Mouse (Mus musculus): ENCODE results near the gene Dpf3.

The Dpf3 gene

DNA sequence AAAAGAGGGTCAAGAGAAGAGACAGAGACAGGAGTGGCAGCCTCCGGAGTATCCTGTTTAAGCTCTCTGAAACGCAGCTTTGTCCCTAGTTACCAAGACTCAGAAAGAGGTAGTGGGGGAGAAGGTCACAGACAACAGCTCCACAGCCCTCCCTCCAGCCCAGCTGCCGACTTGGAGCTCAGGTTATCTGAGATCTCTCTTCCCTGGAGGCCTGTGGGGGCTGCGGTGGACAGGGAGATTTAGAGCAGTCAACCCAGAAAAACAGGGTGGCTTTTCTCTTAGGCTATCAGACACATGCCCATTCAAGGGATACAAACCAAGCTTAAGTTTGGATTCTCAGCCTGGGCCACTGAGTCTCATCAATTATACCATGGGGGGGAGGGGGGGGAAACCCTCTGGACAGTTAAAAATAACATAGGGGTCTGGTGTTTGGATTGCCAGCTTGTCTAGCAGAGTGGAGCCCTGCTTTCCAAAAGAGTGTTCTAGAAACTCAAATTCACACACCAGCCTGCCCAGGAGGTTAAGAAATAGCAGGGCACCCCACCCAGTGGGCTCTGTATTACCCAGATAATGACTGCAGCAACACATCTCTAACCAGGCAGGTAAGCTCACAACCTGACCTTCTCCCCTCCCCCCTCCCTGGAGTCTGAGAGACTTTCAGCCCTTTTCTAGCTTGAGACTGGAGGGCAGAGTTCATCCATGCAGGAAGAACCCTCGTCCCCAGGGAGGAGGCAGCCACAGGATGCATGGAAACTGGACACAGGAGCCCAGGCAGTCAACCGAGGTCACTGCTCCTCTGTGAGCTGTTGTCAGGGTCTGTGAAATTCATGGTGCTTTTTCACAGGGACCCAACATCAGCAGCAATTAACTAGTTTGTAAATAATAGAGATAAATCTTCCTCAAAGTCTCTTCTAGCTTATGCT is 20.7 kb downstream of the Dpf3 start:
- no peak for DNase-seq (ENCODE audit: low read depth)

DNA sequence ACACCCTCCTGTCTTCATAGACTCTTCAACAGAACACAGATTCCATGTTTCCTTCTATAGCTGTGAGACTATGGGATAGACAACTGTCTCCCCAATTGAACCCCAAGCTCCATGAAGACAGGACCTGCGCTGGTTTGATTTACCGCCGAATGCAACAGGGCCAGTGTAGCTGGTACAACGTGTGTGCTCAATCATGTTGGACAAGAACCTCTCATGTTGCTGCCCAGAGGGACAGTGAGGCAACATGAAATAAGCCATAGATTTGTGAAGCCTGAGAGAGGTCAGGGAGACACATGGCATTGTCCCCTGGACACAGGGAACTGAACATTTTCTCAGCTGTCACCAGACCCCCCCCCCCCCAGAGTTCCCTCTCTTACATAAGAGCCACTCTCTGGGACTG is 21.5 kb downstream of the Dpf3 start:
- no peak for DNase-seq (ENCODE audit: low read depth)

DNA sequence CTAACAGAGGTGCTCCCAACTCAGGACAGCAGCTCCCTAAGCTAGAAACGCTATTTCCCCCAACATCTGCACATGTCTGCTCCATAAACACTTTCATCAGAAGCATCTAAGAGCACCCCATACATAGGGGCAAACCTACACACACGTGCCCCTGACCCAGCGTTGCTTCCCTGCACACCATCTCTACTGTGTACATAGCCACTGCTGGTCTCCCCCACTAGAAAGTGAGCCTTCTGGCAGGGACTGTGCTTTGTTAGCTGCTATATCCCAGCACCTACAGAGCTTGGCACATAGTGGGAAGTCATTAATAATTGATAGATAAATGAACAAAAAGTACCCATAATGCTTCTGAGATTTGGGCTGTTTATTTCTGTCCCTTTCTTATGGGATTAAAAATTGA is 27.2 kb downstream of the Dpf3 start:
- no peak for DNase-seq (ENCODE audit: low read depth)

DNA sequence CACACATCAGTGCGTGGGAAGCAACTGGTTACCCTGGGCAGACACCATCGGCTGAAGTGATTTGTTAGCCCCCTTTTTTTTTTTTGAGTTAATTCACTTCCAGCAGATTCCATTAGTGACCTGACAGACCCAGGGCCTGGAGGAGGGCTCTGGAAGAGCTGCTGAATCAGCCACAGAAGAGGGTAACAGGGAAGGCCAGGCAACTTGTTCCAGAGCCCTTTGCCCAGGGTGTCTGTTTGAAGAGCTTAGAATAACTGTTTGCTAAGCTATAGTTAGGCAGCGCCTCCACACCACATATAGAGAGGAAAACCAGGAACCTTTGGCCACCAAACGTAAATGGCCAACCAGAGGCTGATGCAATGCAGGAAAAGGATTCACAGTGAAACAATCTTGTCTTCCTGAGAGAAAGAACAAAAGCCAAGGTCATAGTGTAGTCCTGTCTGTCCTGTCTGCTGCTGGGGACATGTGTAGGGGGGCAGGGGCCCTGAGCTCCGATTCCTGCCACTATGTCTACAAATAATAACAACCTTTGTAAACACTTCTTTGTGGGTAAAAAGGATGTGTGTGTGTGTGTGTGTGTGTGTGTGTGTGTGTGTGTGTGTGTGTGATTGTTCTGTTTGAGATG is 32.7 kb downstream of the Dpf3 start:
- DNase-seq (ENCODE audit: low read depth): no peak

DNA sequence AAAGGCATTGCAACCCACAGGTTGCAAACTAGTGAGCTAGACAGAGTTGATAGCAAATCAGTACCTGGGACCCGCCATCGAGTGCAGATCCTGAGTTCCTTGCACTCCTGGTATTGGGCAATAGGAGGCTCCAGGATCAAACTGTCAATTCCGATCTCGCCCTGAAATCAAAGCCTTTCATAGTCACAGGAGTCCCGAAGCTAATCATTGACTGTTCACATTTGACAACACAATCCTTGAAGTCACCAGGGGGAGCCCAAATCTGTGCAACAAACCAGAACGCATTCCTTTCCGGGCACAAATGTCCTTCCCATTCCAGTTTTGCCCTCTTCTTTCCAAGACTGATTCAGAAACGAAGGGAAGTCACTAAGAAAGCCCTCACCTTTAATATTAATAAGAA is 35.7 kb downstream of the Dpf3 start:
- no peak for DNase-seq (ENCODE audit: low read depth)

DNA sequence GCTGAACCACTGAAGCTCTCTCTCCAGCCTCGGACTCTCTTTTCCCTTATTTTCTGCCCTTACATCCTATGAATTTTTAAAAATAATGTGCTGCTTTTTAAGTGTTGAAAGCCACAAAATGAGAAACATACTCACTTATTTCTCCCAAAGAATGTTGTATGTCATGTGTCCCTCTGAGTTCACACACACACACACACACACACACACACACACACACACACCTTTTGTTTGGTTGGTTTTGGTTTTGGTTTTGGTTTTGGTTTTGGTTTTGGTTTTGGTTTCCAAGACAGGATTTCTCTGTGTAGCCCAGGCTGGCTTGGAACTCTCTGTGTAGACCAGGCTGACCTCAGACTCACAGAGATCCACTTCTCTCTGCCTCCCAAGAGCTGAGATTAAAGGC is 37.0 kb downstream of the Dpf3 start:
- peak; percentile 6 for DNase-seq (ENCODE audit: low read depth)

DNA sequence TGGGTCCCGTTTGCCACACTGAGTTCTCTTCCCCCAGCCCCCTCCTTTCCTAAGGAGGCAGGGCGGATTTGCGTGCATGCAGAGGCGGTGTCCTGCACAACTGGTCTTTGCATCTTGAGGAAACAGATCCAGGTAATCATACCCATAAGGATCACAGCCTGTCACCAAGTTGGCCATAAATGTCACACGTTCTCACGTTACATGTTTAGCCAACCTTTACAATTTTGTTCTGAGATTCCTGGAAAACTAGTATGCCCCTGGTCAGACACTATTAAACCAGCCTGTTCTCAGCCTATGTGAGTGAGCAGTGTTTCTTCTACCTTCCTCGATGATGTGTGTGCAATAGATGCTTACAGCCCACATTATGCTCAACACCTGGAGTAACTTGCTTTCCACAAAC is 38.3 kb downstream of the Dpf3 start:
- DNase-seq (ENCODE audit: low read depth): no peak

DNA sequence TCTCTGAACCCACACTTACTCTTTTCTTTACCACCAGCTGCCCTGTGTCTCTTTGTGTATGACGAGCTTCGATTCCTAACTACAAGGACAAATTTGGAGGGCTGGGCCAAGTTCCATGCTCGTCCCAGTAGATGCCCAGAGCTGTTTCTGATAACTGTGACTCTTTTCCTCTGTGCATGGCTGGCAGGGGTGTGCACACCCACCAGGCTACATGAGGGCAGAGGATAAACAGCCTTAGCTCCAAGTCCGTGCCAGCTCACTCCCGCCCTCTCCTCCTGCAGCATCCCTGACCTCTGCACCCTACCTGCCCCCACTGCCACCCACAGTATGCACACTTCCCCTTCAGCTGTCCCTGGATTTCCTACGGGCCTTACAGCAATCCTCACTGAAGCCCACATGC is 41.9 kb downstream of the Dpf3 start:
- no peak for DNase-seq (ENCODE audit: low read depth)

DNA sequence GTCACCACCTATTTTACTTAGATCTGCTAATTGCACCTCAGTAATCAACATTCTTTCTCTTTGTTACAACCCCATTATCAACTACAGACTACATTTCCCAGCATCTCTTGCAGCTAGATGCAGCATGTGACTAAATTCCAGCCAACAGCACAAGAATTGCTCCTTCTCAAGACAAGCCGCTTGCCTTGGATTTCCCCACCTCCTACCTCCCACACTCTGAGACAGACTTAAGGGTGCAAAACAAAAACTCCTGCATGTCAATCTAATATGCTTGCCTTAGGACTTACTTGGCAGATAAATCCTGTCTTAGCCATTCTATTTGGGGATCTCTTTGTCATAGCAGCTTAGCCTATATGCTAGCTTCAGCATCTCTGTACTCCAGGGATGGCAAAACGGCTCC is 43.1 kb downstream of the Dpf3 start:
- no peak for DNase-seq (ENCODE audit: low read depth)

DNA sequence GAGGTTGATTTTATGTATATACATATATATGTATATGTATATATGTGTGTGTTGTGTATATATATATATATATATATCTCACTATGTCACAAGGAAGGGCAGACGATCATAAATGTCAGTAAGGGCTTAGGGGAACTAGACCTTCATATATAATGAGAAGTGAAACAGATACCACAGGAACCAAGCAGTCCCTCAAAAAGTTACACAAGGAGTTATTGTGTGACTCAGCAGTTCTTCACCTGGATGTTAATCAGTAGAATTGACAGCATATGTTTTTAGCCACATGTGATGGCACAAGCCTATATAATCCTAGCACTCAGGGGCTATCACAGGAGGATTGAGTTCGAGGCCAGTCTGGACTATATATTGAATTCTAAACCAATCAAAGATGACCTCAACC is 49.5 kb downstream of the Dpf3 start:
- no peak for DNase-seq (ENCODE audit: low read depth)

DNA sequence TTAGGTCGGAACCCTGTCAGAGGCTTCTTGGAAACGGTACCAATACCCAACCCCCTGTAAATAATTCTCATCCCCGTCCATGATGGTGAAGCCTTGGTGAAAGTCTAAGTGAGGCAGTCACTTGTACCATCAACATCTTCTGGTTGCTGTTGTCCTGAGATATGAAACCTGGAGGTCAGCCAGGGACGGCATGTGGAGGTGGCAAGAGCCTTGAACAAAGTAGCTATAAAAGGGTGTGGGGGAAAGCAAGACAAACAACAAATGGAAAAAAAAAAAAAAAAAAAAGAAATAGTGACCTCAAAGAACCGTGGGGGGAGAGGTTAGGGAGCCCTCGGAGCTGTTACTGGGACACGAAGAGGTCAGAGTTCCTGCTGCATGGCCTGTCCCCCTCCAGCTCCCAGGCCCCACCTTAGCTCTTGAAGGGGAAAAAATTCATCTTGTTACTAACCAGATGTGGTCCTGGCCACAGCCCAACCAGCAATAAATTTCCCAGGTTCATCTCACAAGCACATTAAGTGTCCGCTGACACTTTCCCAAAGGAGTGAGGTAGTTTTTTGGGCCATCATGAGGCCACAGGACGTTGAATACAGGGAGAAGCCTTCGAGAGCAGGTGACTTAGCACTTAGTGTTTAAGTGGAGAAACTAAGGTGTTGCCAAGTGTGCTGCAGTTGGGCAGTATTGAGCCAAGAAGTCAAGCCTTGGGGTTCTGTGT is 53.4 kb downstream of the Dpf3 start:
- DNase-seq (ENCODE audit: low read depth): no peak

DNA sequence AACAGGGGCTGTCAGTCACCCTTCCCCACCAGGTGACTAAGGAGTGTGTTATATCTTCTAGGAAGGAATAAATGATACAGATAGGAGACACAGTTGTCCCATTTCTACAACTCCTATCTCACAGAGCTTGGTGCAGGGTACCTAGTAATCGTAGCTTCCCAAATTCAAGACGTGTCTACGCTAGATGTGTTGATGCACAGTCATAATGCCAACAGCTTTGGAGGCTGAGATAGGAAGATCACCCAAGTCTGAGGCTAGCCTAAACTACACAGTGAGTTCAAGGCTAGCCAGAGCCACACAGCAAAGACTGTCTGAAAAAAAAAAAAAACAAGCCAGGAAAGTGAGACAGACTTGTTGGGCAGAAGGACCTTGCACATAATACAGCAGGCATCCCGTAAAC is 54.1 kb downstream of the Dpf3 start:
- no peak for DNase-seq (ENCODE audit: low read depth)

DNA sequence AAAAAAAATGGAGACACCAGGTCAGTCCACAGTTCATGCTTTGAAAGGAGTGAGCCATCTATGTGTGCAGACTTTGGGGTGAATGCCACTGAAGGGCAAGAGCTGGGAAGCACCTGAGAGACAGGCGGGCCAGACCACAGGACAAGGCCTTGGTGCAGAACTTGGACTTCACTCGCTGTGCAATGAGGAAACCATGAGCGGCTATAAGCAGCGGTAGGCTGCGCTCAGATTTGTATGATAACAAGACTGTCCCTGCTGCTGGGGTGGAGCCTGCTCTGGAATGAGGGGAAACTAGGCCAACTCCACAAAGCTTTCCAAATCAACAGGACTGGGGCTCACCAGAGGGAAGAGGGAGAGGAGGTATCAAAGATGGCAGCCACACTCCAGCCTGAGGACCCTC is 57.3 kb downstream of the Dpf3 start:
- no peak for DNase-seq (ENCODE audit: low read depth)

DNA sequence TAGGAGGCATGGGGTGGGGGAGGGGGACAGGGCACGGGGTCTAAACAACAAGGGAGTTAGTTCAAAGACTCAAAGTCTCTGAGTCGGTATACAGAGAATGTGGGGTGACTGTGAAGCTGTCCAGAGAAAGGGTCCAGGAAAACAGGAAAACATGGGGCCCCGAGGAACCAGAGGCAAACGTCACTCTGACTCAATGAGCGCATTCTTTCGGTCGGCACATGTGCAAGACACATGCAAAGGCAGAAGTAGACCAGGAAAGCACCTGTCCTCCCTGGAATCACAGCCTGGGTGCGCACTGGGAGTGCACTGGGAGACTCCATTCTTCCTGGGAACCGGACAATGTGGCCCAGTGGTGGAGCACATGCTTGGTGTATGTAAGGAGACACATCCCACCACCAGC is 59.5 kb downstream of the Dpf3 start:
- DNase-seq (ENCODE audit: low read depth): no peak

DNA sequence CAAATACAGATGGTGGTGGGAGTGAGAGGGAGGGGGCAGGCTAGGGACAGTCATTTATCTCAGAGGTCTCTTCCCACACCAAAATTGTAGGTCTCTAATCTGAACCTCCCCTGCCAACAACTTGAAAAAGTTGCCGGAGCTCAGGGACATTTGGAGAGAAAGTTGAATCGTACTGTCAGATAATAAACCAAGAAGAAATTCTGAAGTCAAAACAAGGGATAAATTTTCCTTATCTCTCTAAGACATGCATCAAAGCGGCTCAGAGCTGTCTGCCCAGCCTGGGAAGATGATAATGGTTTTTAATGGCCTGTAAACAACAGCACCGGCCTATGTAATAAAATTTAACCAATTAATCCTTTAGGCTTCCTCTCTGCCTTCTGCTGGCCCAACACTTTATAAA is 59.9 kb downstream of the Dpf3 start:
- no peak for DNase-seq (ENCODE audit: low read depth)

DNA sequence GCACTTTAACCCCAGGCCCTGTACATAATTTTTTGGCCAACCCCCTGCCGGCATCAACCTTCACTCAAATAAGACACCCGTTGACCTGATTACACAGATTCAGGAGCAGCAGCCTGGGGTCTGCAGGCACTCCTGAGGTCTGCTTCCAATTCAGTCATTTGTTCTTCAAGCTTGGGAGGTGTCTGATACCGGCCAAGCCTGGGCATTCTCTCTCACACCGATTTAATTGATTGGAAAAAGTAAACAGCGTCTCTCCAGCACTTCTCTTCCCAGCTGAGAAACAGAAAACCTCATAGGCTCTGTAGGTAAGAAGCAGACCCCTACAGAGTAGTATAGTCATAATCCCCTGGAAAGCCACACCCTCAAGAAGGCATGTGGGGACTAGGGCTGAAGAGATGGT is 61.2 kb downstream of the Dpf3 start:
- DNase-seq (ENCODE audit: low read depth): no peak

DNA sequence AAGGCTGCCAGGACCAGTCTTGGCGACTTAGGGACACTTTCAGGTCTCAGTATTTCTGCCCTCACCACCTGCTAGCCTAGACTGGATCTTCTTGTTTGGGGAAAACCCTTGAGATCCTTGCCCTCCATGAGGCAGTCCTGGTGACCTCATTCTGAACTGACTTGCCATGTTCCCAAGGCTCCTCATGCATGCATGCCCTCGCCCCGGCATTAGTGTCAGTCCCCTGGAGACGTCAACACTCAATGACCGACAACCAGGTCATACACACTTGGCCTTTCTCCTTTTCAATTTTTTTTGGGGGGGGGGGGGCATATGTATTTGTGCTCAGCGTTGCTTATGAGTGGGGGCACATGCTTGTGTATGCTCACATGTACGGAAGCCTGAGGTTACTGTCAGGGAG is 61.8 kb downstream of the Dpf3 start:
- DNase-seq (ENCODE audit: low read depth): no peak

DNA sequence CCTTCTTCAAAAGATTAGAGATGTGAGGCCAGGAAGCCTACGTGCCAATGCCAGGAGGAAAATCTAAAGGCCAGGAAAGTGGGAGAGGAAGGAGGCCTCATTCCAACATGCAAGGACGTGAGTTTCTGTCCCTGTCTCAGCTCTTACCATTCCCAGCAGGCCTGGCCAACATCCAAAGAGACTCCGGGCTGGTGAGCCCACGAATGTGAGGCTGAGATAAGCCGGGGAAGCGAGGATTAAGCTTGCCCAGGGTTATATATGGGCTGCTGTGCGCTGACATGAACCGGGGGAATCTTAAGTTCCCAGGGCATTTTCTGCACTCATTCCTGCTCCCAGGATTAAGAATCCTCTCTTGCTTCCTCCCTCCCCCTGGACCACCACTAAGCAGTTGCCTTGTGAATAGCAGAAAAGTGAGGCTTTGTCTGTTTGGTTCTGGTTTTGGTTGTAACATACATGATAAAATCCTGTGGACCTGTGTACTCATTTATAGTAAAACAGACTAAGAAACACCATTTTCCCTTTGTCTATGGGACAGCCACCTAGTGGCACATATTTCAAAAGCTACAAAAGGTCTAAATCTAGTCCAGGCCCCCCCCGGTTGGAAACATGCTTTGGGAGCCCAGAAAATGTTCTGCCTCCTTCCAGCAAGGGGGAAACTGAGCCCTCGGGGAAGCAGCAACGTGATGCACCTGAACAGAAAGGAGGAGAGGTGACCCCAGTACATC is 62.6 kb downstream of the Dpf3 start:
- DNase-seq (ENCODE audit: low read depth): no peak

DNA sequence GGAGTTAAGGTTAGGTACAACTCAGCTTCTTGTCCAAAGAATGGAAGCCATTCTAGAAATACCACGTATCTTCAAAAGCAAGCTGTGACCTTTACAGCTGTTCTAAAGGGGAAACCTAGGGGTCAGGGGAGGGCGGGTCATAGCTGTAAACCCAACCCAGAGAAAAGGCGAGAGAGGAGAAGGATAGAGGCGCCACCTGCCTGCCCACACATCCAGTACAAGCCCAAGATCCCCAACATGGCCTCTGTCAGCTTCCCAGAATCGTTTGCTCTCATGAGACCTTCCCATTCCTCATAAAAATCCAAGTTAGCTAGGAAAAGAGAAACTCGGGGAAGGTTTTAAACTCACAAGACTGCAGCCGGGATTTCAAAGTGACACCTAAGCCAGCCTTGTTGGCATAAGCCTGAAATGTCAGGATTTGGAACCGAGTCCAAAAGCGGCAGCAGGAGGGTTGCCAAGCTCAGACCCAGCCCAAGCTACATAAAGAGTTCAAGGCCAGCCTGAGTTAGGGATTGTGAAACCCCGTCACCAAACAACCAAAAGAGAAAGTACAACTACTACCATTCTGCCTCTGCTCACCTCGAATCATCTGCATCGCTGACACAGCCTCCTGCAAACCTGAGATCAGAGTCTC is 63.3 kb downstream of the Dpf3 start:
- no peak for DNase-seq (ENCODE audit: low read depth)

DNA sequence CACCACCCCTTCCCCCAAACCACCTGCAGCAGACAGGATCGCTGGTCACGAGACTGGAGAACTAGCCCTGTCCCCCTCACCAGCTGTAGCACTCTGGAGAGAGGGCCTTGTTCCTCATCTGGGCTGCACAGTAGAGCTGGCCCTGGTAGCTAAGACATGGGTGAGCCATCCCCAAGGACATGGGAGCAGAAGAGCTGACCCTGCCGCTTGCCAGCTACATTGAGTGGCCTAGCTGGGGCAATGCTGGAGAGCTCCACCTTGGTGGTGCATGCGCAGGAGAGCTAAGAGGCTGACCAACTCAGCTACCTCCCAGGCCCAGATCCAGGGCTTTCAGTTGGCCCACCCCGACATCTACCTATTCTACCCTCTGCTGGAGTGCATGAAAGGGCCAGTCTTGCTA is 67.2 kb downstream of the Dpf3 start:
- no peak for DNase-seq (ENCODE audit: low read depth)

DNA sequence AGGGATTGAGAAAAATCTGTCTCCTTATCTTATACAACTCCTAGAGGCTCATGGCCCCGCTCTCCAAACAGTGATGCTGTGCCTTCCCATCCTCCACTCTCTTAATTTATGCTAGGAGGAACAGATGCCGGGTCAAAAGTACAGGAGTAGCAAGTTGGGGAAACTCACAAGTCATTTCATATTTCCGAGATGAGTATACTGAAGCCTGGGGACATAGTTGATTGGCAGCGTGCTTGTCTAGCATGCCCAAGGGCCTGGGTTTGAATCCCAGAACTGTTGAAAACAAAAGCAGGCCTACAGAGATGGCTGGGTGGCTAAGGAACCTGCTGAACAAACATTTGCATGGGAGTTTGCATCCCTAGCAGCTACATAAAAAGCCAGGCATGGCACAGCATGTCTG is 72.3 kb downstream of the Dpf3 start:
- no peak for DNase-seq (ENCODE audit: low read depth)

DNA sequence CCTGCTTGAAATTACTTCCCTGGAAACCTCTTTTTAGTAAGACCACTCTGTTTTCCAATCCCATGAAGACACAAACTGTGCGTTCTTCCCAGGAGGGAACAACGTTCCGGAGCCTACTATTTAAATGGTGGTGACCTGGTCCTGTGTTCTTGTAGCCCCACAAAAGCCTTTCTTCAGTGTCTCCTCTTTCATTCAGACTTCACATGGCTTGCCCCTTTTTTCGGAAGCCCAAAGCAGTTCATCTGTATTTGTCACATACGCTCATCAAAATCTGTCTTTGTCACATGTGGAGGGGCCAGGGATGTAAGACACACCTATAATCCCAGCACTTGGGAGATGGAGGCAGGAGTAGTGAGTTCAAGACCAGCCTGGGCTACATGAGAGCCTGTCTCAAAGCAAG is 73.8 kb downstream of the Dpf3 start:
- DNase-seq (ENCODE audit: low read depth): no peak

Measured in induced T-regulatory cell, adult 2 months (primary cell).